24 mouse cellular contexts compared by ENCODE assay signal in the genomic region with DNA sequence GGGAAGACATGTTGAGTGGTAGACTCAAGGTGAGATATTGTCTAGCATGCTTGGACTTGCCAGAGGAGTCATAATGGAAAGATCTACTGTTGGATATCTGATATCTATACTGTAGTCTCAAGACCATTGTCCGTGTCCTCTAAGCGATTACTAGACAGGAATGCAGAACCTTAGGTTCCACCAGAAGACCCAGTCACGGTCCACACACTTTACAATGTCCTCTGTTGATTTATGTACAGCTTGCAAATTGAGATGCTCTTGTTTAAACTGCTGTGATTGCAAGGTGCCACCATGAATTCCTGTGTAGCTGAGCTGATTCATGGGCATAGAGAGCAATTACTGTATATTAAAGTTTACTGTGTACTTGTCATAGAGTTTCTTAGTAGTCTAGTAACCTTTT.
A peak's percentile ranks its signal among the peaks of the same experiment; 100 is the strongest.
DNase-seq lines count a peak whose midpoint lies in the region; ATAC-seq and TF ChIP-seq lines count a peak whose summit lies in the region.
"Had no signal": no experiment of that assay in that cellular context is flagged by ENCODE, and none has a peak within 500 bp of the region (broad histone marks: within the 10 kb centered on the region; RNA-seq: fewer than 3 reads in every experiment).

No protein-coding gene starts in this region.

- peak; percentile 73 for ATAC-seq in kidney, embryonic 15.5 days (replicated peaks; ENCODE audit: low FRiP score)
- ATAC-seq in kidney, postnatal 0 days (replicated peaks; ENCODE audit: low FRiP score, low read depth): peak; percentile 52; the same call in 1 of the 2 replicates
- ATAC-seq: activated CD4-positive, CD25-positive, alpha-beta regulatory T cell, adult 4 months; CD4-positive, CD25-positive, alpha-beta regulatory T cell, adult 4 months; forebrain, embryonic 13.5 days; forebrain, embryonic 15.5 days; Patski had no signal

- no peak overlapping the region for H3K9ac ChIP-seq in kidney, embryonic 15.5 days
- no peak overlapping the region for H3K9ac ChIP-seq in kidney, postnatal 0 days (ENCODE audit: low read depth, low read length)
- H3K9ac ChIP-seq: embryonic facial prominence, embryonic 12.5 days; forebrain, embryonic 13.5 days; forebrain, embryonic 15.5 days had no signal

- no peak overlapping the region for H3K4me3 ChIP-seq in kidney, embryonic 15.5 days (replicated peaks)
- H3K4me3 ChIP-seq in kidney, postnatal 0 days (replicated peaks; ENCODE audit: low read depth, low read length): no peak overlapping the region
- H3K4me3 ChIP-seq: embryonic facial prominence, embryonic 10.5 days; embryonic facial prominence, embryonic 12.5 days; forebrain, embryonic 13.5 days; forebrain, embryonic 15.5 days had no signal

- no peak for TF ChIP-seq CTCF in kidney, postnatal 0 days (IDR thresholded peaks at IDR 0.05; ENCODE audit: low read depth)

- no peaks in the 10 kb centered on the region for H3K9me3 ChIP-seq in kidney, embryonic 15.5 days (replicated peaks)
- H3K9me3 ChIP-seq in kidney, postnatal 0 days (replicated peaks; ENCODE audit: low read length): no peaks in the 10 kb centered on the region
- H3K9me3 ChIP-seq: embryonic facial prominence, embryonic 10.5 days; embryonic facial prominence, embryonic 12.5 days; forebrain, embryonic 13.5 days; forebrain, embryonic 15.5 days had no signal

- no peaks in the 10 kb centered on the region for H3K36me3 ChIP-seq in kidney, embryonic 15.5 days
- H3K36me3 ChIP-seq in kidney, postnatal 0 days (ENCODE audit: insufficient read depth, low read length): no peaks in the 10 kb centered on the region
- H3K36me3 ChIP-seq: embryonic facial prominence, embryonic 10.5 days; embryonic facial prominence, embryonic 12.5 days; forebrain, embryonic 15.5 days; G1E had no signal

- no peaks in the 10 kb centered on the region for H3K27me3 ChIP-seq in kidney, embryonic 15.5 days
- H3K27me3 ChIP-seq in kidney, postnatal 0 days (ENCODE audit: insufficient read depth, low read length): no peaks in the 10 kb centered on the region
- H3K27me3 ChIP-seq: CH12.LX; embryonic facial prominence, embryonic 12.5 days; forebrain, embryonic 13.5 days; forebrain, embryonic 15.5 days; Patski had no signal

- intact Hi-C loops in heart, postnatal 25 days (cut with DNase I): no loop called here

- H3K27ac ChIP-seq in kidney, embryonic 15.5 days: no peak overlapping the region
- no peak overlapping the region for H3K27ac ChIP-seq in kidney, postnatal 0 days
- H3K27ac ChIP-seq: embryonic facial prominence, embryonic 10.5 days; embryonic facial prominence, embryonic 12.5 days; forebrain, embryonic 13.5 days; forebrain, embryonic 15.5 days had no signal

- peaks cover 8% of the 10 kb centered on the region; the same call in 1 of the 2 replicates for H3K4me1 ChIP-seq in kidney, embryonic 15.5 days
- H3K4me1 ChIP-seq in kidney, postnatal 0 days (replicated peaks; ENCODE audit: insufficient read depth, low read length): 0 out of 2 replicates have a peak, but pooled peaks cover 8% of the 10 kb centered on the region
- H3K4me1 ChIP-seq: embryonic facial prominence, embryonic 10.5 days had no signal

- WGBS in kidney, embryonic 15.5 days: 58% methylated on average over 3 of the region's 3 CpGs
- 49% methylated on average over 3 of the region's 3 CpGs for WGBS in kidney, postnatal 0 days

- H3K4me2 ChIP-seq in kidney, embryonic 15.5 days: no peak overlapping the region
- H3K4me2 ChIP-seq in kidney, postnatal 0 days (ENCODE audit: low read length): no peak overlapping the region
- H3K4me2 ChIP-seq: embryonic facial prominence, embryonic 12.5 days; forebrain, embryonic 13.5 days; forebrain, embryonic 15.5 days had no signal

- DNase-seq in heart, adult 11 months: peak; percentile 37
- DNase-seq in heart, postnatal 25 days (ENCODE audit: low spot score): no peak
- no peak for DNase-seq in kidney, postnatal 14 days
- peak; percentile 70 for DNase-seq in kidney, postnatal 0 days (ENCODE audit: low spot score)
- no peak for DNase-seq in kidney, adult 8-10 months
- DNase-seq: adrenal gland, adult 8-10 months; adrenal gland, postnatal 14 days; adrenal gland, postnatal 36 days; B cell, adult 2 months; cerebellum, adult 11-12 months; cerebellum, adult 2 months; cerebellum, adult 9-10 months; cerebellum, postnatal 10 days; cerebellum, postnatal 25 days had no signal

Comparison
In these comparisons a context has a peak if more than half of its experiments do, and no peak if none do; other contexts are left out.
1. DNase-seq: peak in heart, adult 11 months (single experiment) and kidney, postnatal 0 days (single experiment); none in heart, postnatal 25 days (single experiment), kidney, postnatal 14 days (single experiment) and kidney, adult 8-10 months (0 of 2).